Mouse (Mus musculus): ENCODE measurements around the gene Malrd1.

The Malrd1 gene

GRCm38 (mm10) chr2:16029752-16030151 lies 503.5 kb downstream of the Malrd1 start:
- DNase-seq (ENCODE audit: low spot score in 2 of 2) = no peak

DNA sequence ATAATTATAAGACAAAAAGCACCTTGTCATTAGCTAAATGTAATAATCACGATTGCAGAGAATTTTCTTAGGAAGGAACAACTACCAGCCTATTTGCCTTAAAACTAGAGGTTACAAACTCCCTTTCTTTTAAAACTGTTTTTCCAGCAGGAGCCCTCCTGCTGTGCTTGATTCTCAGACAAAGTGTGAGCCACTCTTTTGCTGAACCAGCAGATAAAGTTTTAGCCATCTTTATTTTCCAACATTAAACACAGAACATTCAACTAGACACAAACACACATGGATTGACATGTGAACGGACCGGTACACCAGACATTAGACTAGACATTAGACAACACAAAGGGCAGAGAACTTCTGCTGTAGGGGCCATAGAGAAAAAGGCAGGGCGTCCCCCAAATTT lies 505.3 kb downstream of the Malrd1 start:
- no peak for DNase-seq (ENCODE audit: low spot score in 2 of 2)

GRCm38 (mm10) chr2:16032804-16033203 lies 506.5 kb downstream of the Malrd1 start:
- no peak for DNase-seq (ENCODE audit: low spot score in 2 of 2)

GRCm38 (mm10) chr2:16110696-16111095 lies 584.4 kb downstream of the Malrd1 start:
- DNase-seq (ENCODE audit: low spot score in 2 of 2) = no peak

DNA sequence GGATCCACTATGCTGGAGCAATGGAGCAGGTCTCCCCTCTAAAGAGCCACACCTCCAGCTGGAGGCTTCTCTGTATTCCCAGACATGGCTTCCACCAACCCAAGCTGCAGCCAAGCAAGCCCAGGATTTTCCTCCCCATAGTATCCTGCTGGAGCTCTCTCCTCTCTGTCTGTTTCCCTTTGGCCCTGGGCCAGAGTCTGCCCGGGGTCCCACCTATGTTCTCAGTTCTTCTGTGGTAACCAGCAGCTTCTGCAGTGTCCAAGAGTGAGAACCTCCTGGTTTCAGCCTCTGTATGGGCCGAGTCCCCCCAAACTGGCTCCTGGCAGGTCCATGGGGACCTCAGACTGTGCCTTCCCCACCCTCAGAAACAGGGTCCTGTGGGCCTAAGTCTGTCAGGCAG lies 587.1 kb downstream of the Malrd1 start:
- DNase-seq (ENCODE audit: low spot score in 2 of 2) = no peak

- no peak for DNase-seq (ENCODE audit: low spot score in 2 of 2)
These were observed 621.7 kb downstream of the Malrd1 start for GRCm38 (mm10) chr2:16147999-16148398.

GRCm38 (mm10) chr2:16152623-16153022 lies 626.3 kb downstream of the Malrd1 start:
- no peak for DNase-seq (ENCODE audit: low spot score in 2 of 2)

GRCm38 (mm10) chr2:16163246-16163989 lies 637.1 kb downstream of the Malrd1 start:
- DNase-seq (ENCODE audit: low spot score in 2 of 2) = peak in 1 of 2 experiments; percentile 12

GRCm38 (mm10) chr2:16168611-16169010 lies 642.3 kb downstream of the Malrd1 start:
- DNase-seq (ENCODE audit: low spot score in 2 of 2) = no peak

- DNase-seq (ENCODE audit: low spot score in 2 of 2) = no peak
These were observed 645.8 kb downstream of the Malrd1 start for GRCm38 (mm10) chr2:16172086-16172485.

- no peak for DNase-seq (ENCODE audit: low spot score in 2 of 2)
These were observed 647.1 kb downstream of the Malrd1 start for GRCm38 (mm10) chr2:16173355-16173754.

- no peak for DNase-seq (ENCODE audit: low spot score in 2 of 2)
These were observed 655.9 kb downstream of the Malrd1 start for GRCm38 (mm10) chr2:16182140-16182539.

DNA sequence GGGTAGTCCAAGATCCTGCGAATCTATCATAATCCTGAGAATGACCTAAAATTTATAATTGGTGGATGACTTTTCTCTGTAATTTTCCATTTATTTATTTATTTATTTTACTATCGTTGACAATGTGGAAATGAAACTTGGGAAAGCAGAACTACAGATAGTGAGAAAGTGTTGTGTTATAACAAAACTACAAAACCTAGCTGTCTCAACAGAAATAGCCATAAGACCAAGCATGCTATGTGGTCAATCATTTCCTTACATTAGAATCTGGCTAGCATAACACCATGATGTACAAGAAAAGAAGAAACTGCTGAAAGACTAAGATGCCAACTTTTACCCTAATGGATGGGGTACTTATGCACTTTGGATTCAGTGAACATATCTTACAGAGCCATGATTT lies 656.9 kb downstream of the Malrd1 start:
- no peak for DNase-seq (ENCODE audit: low spot score in 2 of 2)

- no peak for DNase-seq (ENCODE audit: low spot score in 2 of 2)
These were observed 683.7 kb downstream of the Malrd1 start for GRCm38 (mm10) chr2:16210016-16210415.

- no peak for DNase-seq (ENCODE audit: low spot score in 2 of 2)
These were observed 686.5 kb downstream of the Malrd1 start for GRCm38 (mm10) chr2:16212752-16213151.

GRCm38 (mm10) chr2:16214111-16214510 lies 687.8 kb downstream of the Malrd1 start:
- DNase-seq (ENCODE audit: low spot score in 2 of 2) = no peak

DNA sequence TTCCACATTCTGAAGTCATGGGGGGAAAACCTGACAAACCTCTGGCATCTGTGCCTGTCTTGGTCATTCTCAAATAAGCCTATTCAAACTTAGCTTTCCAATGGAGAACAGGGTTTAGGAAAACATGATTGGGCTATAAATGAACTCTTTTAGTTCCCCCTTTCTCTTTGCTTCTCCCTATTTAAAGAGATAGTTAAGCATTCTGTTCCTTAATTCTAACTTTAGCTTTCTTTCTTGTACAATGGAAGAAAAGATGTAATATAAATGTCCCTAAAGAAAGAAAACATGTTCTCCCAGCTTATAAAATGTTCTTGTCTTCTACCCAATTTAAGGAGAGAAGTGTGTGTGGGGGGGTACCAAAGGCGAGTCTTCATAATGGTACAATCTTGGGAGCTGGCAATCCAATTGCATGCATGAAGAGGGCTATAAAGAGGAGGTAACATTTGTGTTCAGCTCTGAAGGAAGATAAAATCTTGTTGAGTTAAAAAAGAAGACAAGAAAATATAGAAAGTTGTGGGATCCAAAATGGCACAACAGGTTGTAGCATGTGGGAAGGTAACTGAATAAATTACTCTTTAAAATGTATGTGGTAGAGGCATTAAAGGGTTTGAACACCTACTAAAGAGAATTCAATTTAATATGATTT lies 702.0 kb downstream of the Malrd1 start:
- no peak for DNase-seq (ENCODE audit: low spot score in 2 of 2)

DNA sequence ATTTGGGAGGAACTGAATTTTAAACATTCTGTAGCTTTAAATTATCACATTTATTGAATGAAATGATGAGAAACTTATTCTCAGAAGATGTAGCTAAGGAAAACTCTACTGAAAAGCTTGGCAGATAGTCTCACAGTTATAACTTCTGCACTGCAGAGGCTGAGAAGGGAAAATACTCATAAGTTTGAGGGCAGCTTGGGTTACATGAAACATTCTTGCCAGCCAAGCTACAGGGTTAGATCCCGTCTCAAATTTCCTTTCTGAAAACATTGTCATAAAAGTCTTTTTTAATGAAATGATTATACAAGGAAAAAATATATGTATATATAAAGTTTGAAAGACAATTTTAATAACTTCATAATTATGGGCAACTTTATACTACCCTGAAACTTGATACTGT lies 714.6 kb downstream of the Malrd1 start:
- DNase-seq (ENCODE audit: low spot score in 2 of 2) = no peak

GRCm38 (mm10) chr2:16243097-16243496 lies 716.8 kb downstream of the Malrd1 start:
- DNase-seq (ENCODE audit: low spot score in 2 of 2) = no peak

- DNase-seq (ENCODE audit: low spot score in 2 of 2) = no peak
These were observed 722.6 kb downstream of the Malrd1 start for GRCm38 (mm10) chr2:16248861-16249260.

GRCm38 (mm10) chr2:16252274-16252673 lies 726.0 kb downstream of the Malrd1 start:
- DNase-seq (ENCODE audit: low spot score in 2 of 2) = no peak
